Comparison of ENCODE assay signal across 8 mouse cellular contexts in genomic region chr6:84583371-84583770, GRCm38 (mm10). TPM values are rescaled to one million over a fixed set of nuclear protein-coding genes. Genes with fewer than 3 reads are reported as not detected.
A peak's percentile ranks its signal among the peaks of the same experiment; 100 is the strongest.
DNase-seq lines count a peak whose midpoint lies in the region; ATAC-seq lines count a peak whose summit lies in the region.

No protein-coding gene starts in this region.

- H3K9me3 ChIP-seq in intestine, embryonic 14.5 days (ENCODE audit: control insufficient read depth, low read length): no peaks in the 10 kb centered on the region
- H3K9me3 ChIP-seq in midbrain, embryonic 15.5 days: no peaks in the 10 kb centered on the region

- H3K9ac ChIP-seq in intestine, embryonic 14.5 days (ENCODE audit: low read length): no peak overlapping the region; the same call in 1 of the 2 replicates
- no peak overlapping the region for H3K9ac ChIP-seq in midbrain, embryonic 15.5 days

- peaks cover 73% of the 10 kb centered on the region for H3K27me3 ChIP-seq in intestine, embryonic 14.5 days (replicated peaks; ENCODE audit: control insufficient read depth, insufficient read depth, low read length)
- H3K27me3 ChIP-seq in midbrain, embryonic 15.5 days (replicated peaks): peaks cover 85% of the 10 kb centered on the region

- 0% methylated on average over 26 of the region's 26 CpGs for WGBS in intestine, embryonic 14.5 days
- 0% methylated on average over 25 of the region's 26 CpGs for WGBS in midbrain, embryonic 15.5 days

- H3K36me3 ChIP-seq in intestine, embryonic 14.5 days (ENCODE audit: control insufficient read depth, insufficient read depth, low read length): no peaks in the 10 kb centered on the region
- H3K36me3 ChIP-seq in midbrain, embryonic 15.5 days (replicated peaks): no peaks in the 10 kb centered on the region

- DNase-seq in ZHBTc4 (ENCODE audit: low read depth, low spot score): peak; percentile 92
- DNase-seq in embryo, embryonic 10.5 days (ENCODE audit: low spot score): peak; percentile 83
- no peak for DNase-seq in intestine, embryonic 14.5 days (ENCODE audit: low spot score)
- peak; percentile 69 for DNase-seq in liver
- DNase-seq in testis, postnatal 14 days (ENCODE audit: low spot score): peak; percentile 83

- H3K4me2 ChIP-seq in intestine, embryonic 14.5 days (ENCODE audit: low read length): peak overlapping the region; percentile 93
- peak overlapping the region; percentile 93 for H3K4me2 ChIP-seq in midbrain, embryonic 15.5 days

- peak; percentile 77 for ATAC-seq in granulocyte monocyte progenitor cell, adult 5-6 weeks (replicated peaks; ENCODE audit: poor library complexity, severe bottlenecking)
- ATAC-seq in intestine, embryonic 14.5 days (replicated peaks; ENCODE audit: low FRiP score, low TSS enrichment, low read depth): peak; percentile 54
- peak; percentile 49; the same call in 1 of the 2 replicates for ATAC-seq in midbrain, embryonic 15.5 days (replicated peaks)
- no peak for ATAC-seq in erythroid progenitor cell, adult 5-6 weeks (replicated peaks; ENCODE audit: low FRiP score, poor library complexity, severe bottlenecking)

- peak overlapping the region; percentile 50 for H3K4me3 ChIP-seq in intestine, embryonic 14.5 days (ENCODE audit: low read depth, low read length)
- H3K4me3 ChIP-seq in midbrain, embryonic 15.5 days: peak overlapping the region; percentile 45

- peaks cover 44% of the 10 kb centered on the region for H3K4me1 ChIP-seq in intestine, embryonic 14.5 days (replicated peaks; ENCODE audit: control insufficient read depth, insufficient read depth, low read length)
- H3K4me1 ChIP-seq in midbrain, embryonic 15.5 days: peaks cover 55% of the 10 kb centered on the region

- no peak overlapping the region for H3K27ac ChIP-seq in intestine, embryonic 14.5 days (ENCODE audit: low read depth)
- no peak overlapping the region for H3K27ac ChIP-seq in midbrain, embryonic 15.5 days

RNA-seq across cellular contexts. Expression of gene Cyp26b1, which starts 10.3 kb away (rescaled TPM):
- not detected in 2 replicates for total RNA-seq in granulocyte monocyte progenitor cell, adult 5-6 weeks (2014; fragmentation: Nextera tagmentation)
- not detected in 2 replicates for total RNA-seq in granulocyte monocyte progenitor cell, adult 5-6 weeks (2017)
- 2.1 and 2.7 TPM in 2 replicates for polyA plus RNA-seq in intestine, embryonic 14.5 days (2014; fragmentation: Nextera tagmentation; extraction: Ambion mirVana)
- polyA plus RNA-seq in midbrain, embryonic 15.5 days (2015; fragmentation: Nextera tagmentation; extraction: Ambion mirVana): 14.0 and 21.0 TPM in 2 replicates
- total RNA-seq in erythroid progenitor cell, adult 5-6 weeks (2015; ENCODE audit: low replicate concordance): not detected in 2 replicates
- not detected in 2 replicates for total RNA-seq in erythroid progenitor cell, adult 5-6 weeks (2017; ENCODE audit: low replicate concordance)
